Mouse (Mus musculus): Measurements from ENCODE around the gene Riok2.

The Riok2 gene

DNA sequence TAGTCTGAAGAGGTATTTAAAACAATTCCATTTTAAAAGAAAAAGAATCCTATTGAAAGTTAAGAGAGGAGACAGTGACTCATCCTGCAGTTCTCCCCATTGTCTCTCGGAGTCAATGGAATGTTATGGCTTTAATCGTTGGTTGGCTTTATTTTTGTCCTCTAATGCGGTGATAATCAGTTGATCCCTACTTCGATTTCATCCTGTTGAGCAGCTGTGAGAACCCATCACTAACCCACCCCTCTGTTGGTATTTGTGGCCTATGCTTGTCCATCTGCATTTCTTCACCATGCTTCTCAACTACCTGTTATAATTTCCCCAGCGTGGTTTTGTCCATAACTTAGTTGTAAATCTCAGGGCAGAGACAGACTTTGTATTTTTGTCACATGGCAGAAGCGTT, 34.0 kb downstream of the Riok2 start:
- DNase-seq (ENCODE audit: low spot score in 2 of 2): no peak

- DNase-seq (ENCODE audit: low spot score in 2 of 2): no peak
Observed at GRCm38 (mm10) chr17:17408720-17409478, 34.8 kb downstream of the Riok2 start.

DNA sequence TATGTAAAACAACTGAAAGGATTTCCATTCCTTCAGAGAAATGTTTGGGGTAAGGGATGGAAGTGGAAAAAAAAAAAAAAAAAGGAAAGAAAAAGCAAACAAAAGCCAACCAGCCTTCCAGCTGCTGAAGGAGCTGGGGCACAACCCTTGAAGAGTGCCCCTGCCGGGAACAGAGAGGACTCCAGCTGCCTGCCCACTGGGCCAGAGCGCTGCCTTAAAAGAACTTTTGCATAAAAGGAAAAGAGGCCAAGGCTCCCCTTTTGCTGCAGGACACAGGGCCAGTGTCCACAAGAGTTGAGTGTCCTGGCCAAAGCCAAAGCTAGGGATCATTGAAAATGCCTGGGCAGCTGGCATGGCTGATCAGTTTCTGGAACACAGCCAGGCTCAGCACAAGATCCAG, 35.5 kb downstream of the Riok2 start:
- no peak for DNase-seq (ENCODE audit: low spot score in 2 of 2)

GRCm38 (mm10) chr17:17411443-17411842, 37.3 kb downstream of the Riok2 start:
- DNase-seq (ENCODE audit: low spot score in 2 of 2): no peak

DNA sequence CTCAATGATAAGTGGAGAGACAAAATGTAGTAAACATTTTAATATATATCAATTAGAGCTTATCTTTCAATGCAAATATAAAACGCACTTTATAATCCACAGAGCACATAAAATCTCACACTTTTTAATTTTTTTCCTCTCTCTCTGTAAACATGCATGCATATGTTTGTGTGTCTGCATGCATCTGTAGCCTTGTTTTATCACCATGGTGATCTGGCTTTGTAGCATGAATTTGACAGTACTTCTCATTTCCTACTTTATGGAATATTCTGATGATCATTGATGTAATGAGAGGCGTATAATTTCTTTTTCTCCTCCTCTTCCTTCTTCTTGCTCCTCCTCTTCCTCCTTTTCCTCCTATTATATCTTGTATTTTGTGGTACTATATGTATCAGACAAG, 38.1 kb downstream of the Riok2 start:
- no peak for DNase-seq (ENCODE audit: low spot score in 2 of 2)

- DNase-seq (ENCODE audit: low spot score in 2 of 2): no peak
Observed at GRCm38 (mm10) chr17:17414206-17414605, 40.1 kb downstream of the Riok2 start.

DNA sequence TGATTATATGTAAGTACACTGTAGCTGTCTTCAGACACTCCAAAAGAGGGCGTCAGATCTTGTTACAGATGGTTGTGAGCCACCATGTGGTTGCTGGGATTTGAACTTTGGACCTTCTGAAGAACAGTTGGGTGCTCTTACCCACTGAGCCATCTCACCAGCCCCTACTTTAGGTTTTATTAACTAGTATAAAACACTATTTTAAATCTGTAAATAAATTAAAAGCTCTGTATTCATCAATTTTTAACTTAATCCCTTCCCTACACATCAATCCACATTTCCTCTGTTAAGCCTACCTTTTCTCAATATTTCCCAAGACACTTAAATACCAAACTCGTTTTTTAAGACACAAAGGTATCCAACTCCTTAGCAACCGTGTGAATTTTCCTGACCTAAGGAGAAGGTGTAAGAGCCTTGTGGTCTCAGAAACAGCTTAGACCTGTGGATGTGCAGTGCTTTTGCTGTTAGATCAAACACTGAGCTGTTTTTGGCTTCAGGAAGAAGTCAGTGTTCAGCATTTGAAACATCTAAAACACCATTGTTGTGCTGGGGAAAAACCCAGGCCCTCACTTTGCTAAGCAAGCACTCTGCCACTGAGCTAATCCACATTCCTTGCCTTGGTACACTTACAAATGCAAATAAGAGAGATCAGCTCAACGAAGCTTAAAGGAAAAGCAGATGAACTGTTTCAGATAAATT, 50.6 kb downstream of the Riok2 start:
- no peak for DNase-seq (ENCODE audit: low spot score in 2 of 2)

- DNase-seq (ENCODE audit: low spot score in 2 of 2): no peak
Observed at GRCm38 (mm10) chr17:17425308-17425813, 51.3 kb downstream of the Riok2 start.

DNA sequence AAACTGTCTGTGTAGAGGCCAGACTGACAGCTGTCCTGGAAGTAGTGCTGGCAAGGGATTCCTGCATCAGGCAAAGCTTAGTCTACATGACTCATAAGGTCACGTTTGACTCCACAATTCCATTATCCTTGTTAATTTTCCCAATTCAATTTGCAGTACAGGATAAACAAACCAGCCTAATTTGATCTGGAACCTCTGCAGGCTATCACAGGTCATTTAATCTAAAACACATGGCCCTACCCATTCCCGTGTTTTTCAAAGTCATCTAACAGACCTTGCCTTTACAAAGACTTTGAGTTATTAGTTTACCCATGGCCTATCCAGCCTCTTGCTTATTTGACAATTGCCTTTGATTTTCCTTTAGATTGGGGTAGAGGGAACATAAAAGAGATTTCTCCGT, 51.8 kb downstream of the Riok2 start:
- DNase-seq (ENCODE audit: low spot score in 2 of 2): no peak

GRCm38 (mm10) chr17:17428888-17429287, 54.8 kb downstream of the Riok2 start:
- DNase-seq (ENCODE audit: low spot score in 2 of 2): no peak

DNA sequence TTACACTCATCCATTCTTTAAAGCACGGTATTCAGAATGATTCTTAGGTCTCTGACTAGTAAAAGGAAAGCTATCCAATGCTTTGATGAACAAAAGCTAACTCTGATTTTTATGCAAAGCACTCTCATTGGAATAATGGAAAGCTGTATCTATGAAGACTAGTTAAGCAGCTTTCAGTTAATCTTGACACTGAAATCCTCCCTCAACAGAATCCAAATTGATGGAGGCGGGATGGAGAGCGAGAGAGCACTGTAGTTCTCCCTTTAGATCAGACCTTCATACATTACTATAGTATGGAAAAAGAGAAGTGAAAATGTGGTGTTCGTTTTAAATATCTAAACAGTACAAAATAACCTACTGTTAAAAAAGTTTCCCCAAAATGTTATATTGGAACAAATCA, 59.6 kb downstream of the Riok2 start:
- DNase-seq (ENCODE audit: low spot score in 2 of 2): no peak

GRCm38 (mm10) chr17:17438576-17439191, 64.6 kb downstream of the Riok2 start:
- DNase-seq (ENCODE audit: low spot score in 2 of 2): no peak

DNA sequence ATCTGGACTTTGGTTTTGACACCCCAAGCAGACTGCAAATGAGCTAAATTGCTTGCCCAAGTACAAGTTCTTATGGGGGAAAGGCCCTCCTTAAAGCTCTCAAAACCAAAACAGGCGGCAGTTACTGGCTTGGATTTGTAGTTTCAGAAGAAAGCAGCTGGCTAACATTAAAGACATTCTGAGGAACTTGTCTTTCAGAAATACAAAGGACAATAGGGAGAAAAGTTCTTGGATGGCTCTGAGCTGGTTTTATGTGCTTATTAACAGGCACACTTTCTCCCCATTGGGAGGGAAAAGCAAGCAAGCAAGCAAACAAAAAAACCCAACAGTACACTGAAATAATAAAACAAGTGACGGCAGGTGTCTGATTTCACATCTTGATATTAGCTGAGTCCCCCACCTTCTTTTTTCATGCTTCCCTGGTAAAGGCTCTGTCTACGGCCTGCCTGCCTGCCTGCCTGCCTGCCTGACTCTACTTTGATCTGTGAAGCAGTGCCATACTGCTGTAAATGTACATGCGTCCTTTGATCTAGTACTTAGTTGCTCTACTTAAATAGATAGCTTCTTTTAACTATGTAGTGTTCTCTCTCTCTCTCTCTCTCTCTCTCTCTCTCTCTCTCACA, 67.9 kb downstream of the Riok2 start:
- no peak for DNase-seq (ENCODE audit: low spot score in 2 of 2)

DNA sequence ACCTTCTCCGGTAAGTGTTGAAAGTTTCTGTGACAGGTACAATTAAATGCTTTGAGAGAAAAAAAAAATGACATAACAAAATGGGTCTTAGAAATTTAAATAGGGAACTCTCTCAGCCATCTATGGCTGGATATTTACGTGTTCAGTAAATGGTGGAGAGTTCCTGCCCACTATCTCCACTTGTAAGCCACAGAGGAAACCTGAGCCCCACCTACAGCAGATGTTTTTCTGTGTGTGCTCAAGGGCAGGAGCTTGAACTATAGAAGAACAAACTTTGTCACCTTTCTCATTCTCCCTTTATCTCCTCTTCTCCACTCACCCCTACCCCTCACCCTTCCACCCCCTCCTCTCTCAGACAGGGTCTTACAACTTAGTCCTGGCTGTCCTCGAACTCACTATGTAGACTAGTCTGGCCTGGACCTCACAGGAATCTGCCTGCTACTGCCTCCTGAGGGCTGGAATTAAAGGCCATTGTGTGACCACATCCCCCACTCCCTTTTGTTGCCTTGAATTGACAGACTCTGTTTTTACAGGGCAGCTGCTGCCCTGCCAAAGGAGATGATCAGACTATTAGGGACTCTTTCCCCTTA, 70.3 kb downstream of the Riok2 start:
- no peak for DNase-seq (ENCODE audit: low spot score in 2 of 2)
